Mouse (Mus musculus) testis, adult 2 months (tissue): ENCODE results near the gene Mroh3.

Experiments used
- CTCF ChIP-seq: fragments of 200-500 bp; IDR thresholded peaks from 2 replicates; pipeline ENCODE4 v1.5.1; 2012; ENCODE audit warnings: low read depth, mild to moderate bottlenecking, inconsistent platforms, low read length, moderate library complexity; ENCODE audit not compliant: control insufficient read depth, insufficient read depth, insufficient replicate concordance
- POLR2A ChIP-seq: fragments of 200-500 bp; IDR thresholded peaks from 2 replicates; pipeline ENCODE4 v1.6.1; 2012; ENCODE audit warnings: low read depth, mild to moderate bottlenecking, inconsistent platforms, low read length, moderate library complexity; ENCODE audit not compliant: control insufficient read depth

GRCm38 (mm10) chr1:136258495-136258894 lies 45.9 kb upstream of the Mroh3 start:
- no peak for TF ChIP-seq CTCF
- no peak for TF ChIP-seq POLR2A
